5 mouse cellular contexts compared by ENCODE assay signal in genomic region chr2:39472925-39473324, GRCm38 (mm10).
DNase-seq lines count a peak whose midpoint lies in the region; ATAC-seq lines count a peak whose summit lies in the region.

No protein-coding gene starts in this region.

- ATAC-seq in frontal cortex, adult (ENCODE audit: low TSS enrichment) = peak; percentile 85

- peak; percentile 53 for DNase-seq in brain, adult 2 months (ENCODE audit: low read depth, low spot score)
- DNase-seq in cerebellum, postnatal 10 days = peak; percentile 5 to 9
- peak; percentile 26 to 39 for DNase-seq in right cerebral cortex, postnatal 10 days (ENCODE audit: low spot score in 2 of 2)
- peak; percentile 41 for DNase-seq in telencephalon, adult 2 months (ENCODE audit: low read depth, low spot score)

Comparison
In these comparisons a context has a peak if more than half of its experiments do, and no peak if none do; other contexts are left out.
1. Peak in every context shown above with its lines: DNase-seq and ATAC-seq.